Mouse (Mus musculus): ENCODE measurements around the gene Nek5.

DNA sequence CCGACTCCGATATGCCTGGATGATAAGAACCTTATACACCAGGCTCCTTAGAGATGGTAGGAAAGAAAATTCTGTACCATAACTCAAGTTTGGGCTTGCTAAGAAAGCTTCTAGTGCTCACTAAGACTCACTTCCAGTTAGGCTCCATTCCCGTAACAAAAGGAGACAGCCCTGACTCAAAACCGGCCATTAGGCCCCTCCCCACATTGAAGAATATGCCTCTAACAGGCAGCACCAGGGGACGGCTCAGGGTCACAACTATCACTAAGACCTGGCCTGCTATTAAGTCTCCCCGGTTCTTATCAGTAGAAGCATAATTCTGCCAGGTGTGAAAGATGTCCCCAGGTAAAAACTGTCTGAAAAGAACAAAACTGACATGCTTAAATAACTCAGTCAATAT lies 21.0 kb upstream of the Nek5 start:
- no peak for TF ChIP-seq EP300 (IDR thresholded peaks at IDR 0.05; ENCODE audit: insufficient read depth, low read depth, low read length)
- no peak for TF ChIP-seq CTCF (IDR thresholded peaks at IDR 0.05; ENCODE audit: low read depth, low read length)

Data from ES-Bruce4 (cell line).